Mouse (Mus musculus): ENCODE results near the gene Amdhd2. TPM values are rescaled to one million over a fixed set of nuclear protein-coding genes. Genes with fewer than 3 reads are reported as not detected.

Amdhd2 gene
- polyA plus RNA-seq, 1 experiment from 2014 or later, result 35.2 TPM

GRCm38 (mm10) chr17:24201092-24201491 is 37.5 kb upstream of the Amdhd2 start:
- H3K27ac ChIP-seq (ENCODE audit: low read depth, low read length), result peak overlapping the region; percentile 76; the same call in 1 of the 2 replicates
- peak overlapping the region; percentile 14; the same call in 1 of the 2 replicates for H3K4me2 ChIP-seq
- no peak for ATAC-seq (replicated peaks; ENCODE audit: low FRiP score)

GRCm38 (mm10) chr17:24199741-24200140 is 36.2 kb upstream of the Amdhd2 start:
- Histone ChIP-seq H3K27me3 (replicated peaks; ENCODE audit: control insufficient read depth, insufficient read depth, low read length) (no peaks in the 10 kb centered on the region), H3K4me3 (ENCODE audit: low read depth, low read length) (peak overlapping the region; percentile 2; the same call in 1 of the 2 replicates), H3K36me3 (ENCODE audit: control insufficient read depth, insufficient read depth, low read length) (peaks cover 8% of the 10 kb centered on the region; the same call in 1 of the 2 replicates), H3K9ac (ENCODE audit: low read depth, low read length) (peak overlapping the region; percentile 61), H3K9me3 (ENCODE audit: control insufficient read depth, low read length) (no peaks in the 10 kb centered on the region), H3K4me1 (replicated peaks; ENCODE audit: control insufficient read depth, insufficient read depth, low read length) (peaks cover 87% of the 10 kb centered on the region), H3K27ac (ENCODE audit: low read depth, low read length) (peak overlapping the region; percentile 76), H3K4me2 (peak overlapping the region; percentile 52)
- 51% methylated on average over 4 of the region's 4 CpGs for WGBS
- DNase-seq (ENCODE audit: low spot score), result no peak
- ATAC-seq (replicated peaks; ENCODE audit: low FRiP score), result no peak; the same call in 1 of the 2 replicates

More at GRCm38 (mm10) chr17:24201092-24201491, 37.5 kb upstream of the Amdhd2 start:
- Histone ChIP-seq H3K4me3 (ENCODE audit: low read depth, low read length) (no peak overlapping the region), H3K4me1 (replicated peaks; ENCODE audit: control insufficient read depth, insufficient read depth, low read length) (peaks cover 91% of the 10 kb centered on the region), H3K9ac (ENCODE audit: low read depth, low read length) (0 out of 2 replicates have a peak overlapping the region, but pooled peaks have one; percentile 12), H3K27me3 (replicated peaks; ENCODE audit: control insufficient read depth, insufficient read depth, low read length) (no peaks in the 10 kb centered on the region), H3K9me3 (ENCODE audit: control insufficient read depth, low read length) (no peaks in the 10 kb centered on the region), H3K36me3 (ENCODE audit: control insufficient read depth, insufficient read depth, low read length) (peaks cover 5% of the 10 kb centered on the region; the same call in 1 of the 2 replicates)
- no peak for DNase-seq (ENCODE audit: low spot score)
- WGBS, result 70% methylated on average over 4 of the region's 4 CpGs

GRCm38 (mm10) chr17:24199252-24199651 is 35.7 kb upstream of the Amdhd2 start:
- Histone ChIP-seq H3K4me2 (peak overlapping the region; percentile 52), H3K36me3 (ENCODE audit: control insufficient read depth, insufficient read depth, low read length) (peaks cover 8% of the 10 kb centered on the region; the same call in 1 of the 2 replicates), H3K9ac (ENCODE audit: low read depth, low read length) (peak overlapping the region; percentile 61), H3K9me3 (ENCODE audit: control insufficient read depth, low read length) (no peaks in the 10 kb centered on the region), H3K27ac (ENCODE audit: low read depth, low read length) (peak overlapping the region; percentile 76), H3K4me1 (replicated peaks; ENCODE audit: control insufficient read depth, insufficient read depth, low read length) (peaks cover 82% of the 10 kb centered on the region), H3K27me3 (replicated peaks; ENCODE audit: control insufficient read depth, insufficient read depth, low read length) (no peaks in the 10 kb centered on the region), H3K4me3 (ENCODE audit: low read depth, low read length) (peak overlapping the region; percentile 24; the same call in 1 of the 2 replicates)
- WGBS, result 63% methylated on average over 4 of the region's 4 CpGs
- ATAC-seq (replicated peaks; ENCODE audit: low FRiP score), result peak; percentile 60
- no peak for DNase-seq (ENCODE audit: low spot score)

GRCm38 (mm10) chr17:24197032-24197824 is 33.7 kb upstream of the Amdhd2 start:
- peak; percentile 46; the same call in 1 of the 2 replicates for ATAC-seq (replicated peaks; ENCODE audit: low FRiP score)
- Histone ChIP-seq H3K9me3 (ENCODE audit: control insufficient read depth, low read length) (no peaks in the 10 kb centered on the region), H3K36me3 (ENCODE audit: control insufficient read depth, insufficient read depth, low read length) (peaks cover 8% of the 10 kb centered on the region; the same call in 1 of the 2 replicates), H3K4me2 (peak overlapping the region; percentile 10), H3K4me3 (ENCODE audit: low read depth, low read length) (no peak overlapping the region), H3K27ac (ENCODE audit: low read depth, low read length) (peak overlapping the region; percentile 11; the same call in 1 of the 2 replicates), H3K9ac (ENCODE audit: low read depth, low read length) (peak overlapping the region; percentile 28; the same call in 1 of the 2 replicates), H3K27me3 (replicated peaks; ENCODE audit: control insufficient read depth, insufficient read depth, low read length) (no peaks in the 10 kb centered on the region), H3K4me1 (replicated peaks; ENCODE audit: control insufficient read depth, insufficient read depth, low read length) (peaks cover 77% of the 10 kb centered on the region)
- DNase-seq (ENCODE audit: low spot score), result no peak
- WGBS, result 46% methylated on average over 15 of the region's 15 CpGs

GRCm38 (mm10) chr17:24195349-24195748 is 31.8 kb upstream of the Amdhd2 start:
- ATAC-seq (replicated peaks; ENCODE audit: low FRiP score) (no peak), DNase-seq (ENCODE audit: low spot score) (no peak)
- Histone ChIP-seq H3K9ac (ENCODE audit: low read depth, low read length) (no peak overlapping the region), H3K27ac (ENCODE audit: low read depth, low read length) (no peak overlapping the region), H3K9me3 (ENCODE audit: control insufficient read depth, low read length) (no peaks in the 10 kb centered on the region), H3K36me3 (ENCODE audit: control insufficient read depth, insufficient read depth, low read length) (peaks cover 3% of the 10 kb centered on the region; the same call in 1 of the 2 replicates), H3K4me2 (no peak overlapping the region), H3K27me3 (replicated peaks; ENCODE audit: control insufficient read depth, insufficient read depth, low read length) (no peaks in the 10 kb centered on the region), H3K4me1 (replicated peaks; ENCODE audit: control insufficient read depth, insufficient read depth, low read length) (peaks cover 62% of the 10 kb centered on the region), H3K4me3 (ENCODE audit: low read depth, low read length) (no peak overlapping the region)
- 74% methylated on average over 2 of the region's 2 CpGs for WGBS

GRCm38 (mm10) chr17:24193769-24194168 is 30.2 kb upstream of the Amdhd2 start:
- H3K4me2 ChIP-seq, result no peak overlapping the region
- no peaks in the 10 kb centered on the region for H3K27me3 ChIP-seq (replicated peaks; ENCODE audit: control insufficient read depth, insufficient read depth, low read length)
- H3K4me1 ChIP-seq (replicated peaks; ENCODE audit: control insufficient read depth, insufficient read depth, low read length), result peaks cover 46% of the 10 kb centered on the region
- no peaks in the 10 kb centered on the region for H3K9me3 ChIP-seq (ENCODE audit: control insufficient read depth, low read length)
- no peak for DNase-seq (ENCODE audit: low spot score)
- H3K4me3 ChIP-seq (ENCODE audit: low read depth, low read length), result no peak overlapping the region
- WGBS, result 82% methylated on average over 5 of the region's 5 CpGs
- H3K9ac ChIP-seq (ENCODE audit: low read depth, low read length), result peak overlapping the region; percentile 34; the same call in 1 of the 2 replicates
- peaks cover 6% of the 10 kb centered on the region; the same call in 1 of the 2 replicates for H3K36me3 ChIP-seq (ENCODE audit: control insufficient read depth, insufficient read depth, low read length)
- no peak; the same call in 1 of the 2 replicates for ATAC-seq (replicated peaks; ENCODE audit: low FRiP score)
- H3K27ac ChIP-seq (ENCODE audit: low read depth, low read length), result no peak overlapping the region

- 83% methylated on average over 8 of the region's 8 CpGs for WGBS
- Histone ChIP-seq H3K9ac (ENCODE audit: low read depth, low read length) (peak overlapping the region; percentile 34; the same call in 1 of the 2 replicates), H3K27me3 (replicated peaks; ENCODE audit: control insufficient read depth, insufficient read depth, low read length) (no peaks in the 10 kb centered on the region), H3K4me1 (replicated peaks; ENCODE audit: control insufficient read depth, insufficient read depth, low read length) (peaks cover 41% of the 10 kb centered on the region), H3K4me2 (no peak overlapping the region), H3K9me3 (ENCODE audit: control insufficient read depth, low read length) (no peaks in the 10 kb centered on the region), H3K4me3 (ENCODE audit: low read depth, low read length) (no peak overlapping the region), H3K27ac (ENCODE audit: low read depth, low read length) (no peak overlapping the region), H3K36me3 (ENCODE audit: control insufficient read depth, insufficient read depth, low read length) (peaks cover 6% of the 10 kb centered on the region; the same call in 1 of the 2 replicates)
- DNase-seq (ENCODE audit: low spot score) (no peak), ATAC-seq (replicated peaks; ENCODE audit: low FRiP score) (no peak)
These were observed 29.7 kb upstream of the Amdhd2 start for GRCm38 (mm10) chr17:24193268-24193667.

- H3K4me3 ChIP-seq (ENCODE audit: low read depth, low read length), result no peak overlapping the region
- no peak overlapping the region for H3K4me2 ChIP-seq
- DNase-seq (ENCODE audit: low spot score) (no peak), ATAC-seq (replicated peaks; ENCODE audit: low FRiP score) (no peak)
- H3K27ac ChIP-seq (ENCODE audit: low read depth, low read length), result no peak overlapping the region
- peaks cover 6% of the 10 kb centered on the region; the same call in 1 of the 2 replicates for H3K36me3 ChIP-seq (ENCODE audit: control insufficient read depth, insufficient read depth, low read length)
- H3K4me1 ChIP-seq (replicated peaks; ENCODE audit: control insufficient read depth, insufficient read depth, low read length), result peaks cover 37% of the 10 kb centered on the region
- 75% methylated on average over 8 of the region's 8 CpGs for WGBS
- no peaks in the 10 kb centered on the region for H3K9me3 ChIP-seq (ENCODE audit: control insufficient read depth, low read length)
- no peak overlapping the region for H3K9ac ChIP-seq (ENCODE audit: low read depth, low read length)
- no peaks in the 10 kb centered on the region for H3K27me3 ChIP-seq (replicated peaks; ENCODE audit: control insufficient read depth, insufficient read depth, low read length)
These were observed 29.3 kb upstream of the Amdhd2 start for GRCm38 (mm10) chr17:24192848-24193247.
